Mouse (Mus musculus) C2C12 (cell line): ENCODE measurements around the gene Atxn1.

Experiments used
- CTCF ChIP-seq: IDR thresholded peaks from one replicate; pipeline ENCODE4 v1.5.1; 2011; ENCODE audit not compliant: control insufficient read depth, insufficient read depth, insufficient read length
- FOSL1 ChIP-seq: IDR thresholded peaks from one replicate; pipeline ENCODE4 v1.8.0; 2011; ENCODE audit warnings: mild to moderate bottlenecking, low read length; ENCODE audit not compliant: poor library complexity, insufficient read depth, severe bottlenecking
- MYOG ChIP-seq: IDR thresholded peaks from one replicate; pipeline ENCODE4 v1.6.1; 2011; ENCODE audit not compliant: control insufficient read depth, insufficient read length; ENCODE audit errors: extremely low read depth

GRCm38 (mm10) chr13:45701296-45701790 is 263.5 kb downstream of the Atxn1 start:
- no peak for TF ChIP-seq CTCF
- TF ChIP-seq FOSL1: no peak
- TF ChIP-seq MYOG: no peak
